Mouse (Mus musculus): ENCODE measurements around the gene Cyp4a29.
"Not testable (repeated sequence)": the region's sequence is repeated elsewhere in the genome, so short reads cannot be mapped to it uniquely, and the experiment has no call there.

Gene Cyp4a29

DNA sequence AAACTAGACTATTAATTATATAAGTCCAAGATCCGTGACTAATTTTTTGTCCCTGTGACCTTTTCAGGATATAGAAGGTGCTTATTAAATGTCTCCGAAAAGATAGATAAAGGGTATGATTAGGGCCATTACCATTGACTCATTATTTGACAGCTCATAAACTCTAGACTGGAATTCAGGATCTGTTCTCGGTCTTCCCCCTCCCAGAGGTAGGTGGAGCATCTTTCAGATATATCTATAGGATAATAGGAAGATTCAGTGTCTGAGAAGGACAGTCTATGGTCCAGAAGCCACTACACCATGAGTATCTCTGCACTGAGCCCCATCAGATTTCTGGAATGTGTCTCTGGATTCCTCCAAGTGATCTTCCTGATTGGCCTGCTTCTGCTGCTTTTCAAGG, at the start of gene Cyp4a29:
Gene Cyp4a29 (plus strand): TSS at position 301 of the 400 bp plus-strand sequence.
- no peak for DNase-seq (ENCODE audit: low spot score)

DNA sequence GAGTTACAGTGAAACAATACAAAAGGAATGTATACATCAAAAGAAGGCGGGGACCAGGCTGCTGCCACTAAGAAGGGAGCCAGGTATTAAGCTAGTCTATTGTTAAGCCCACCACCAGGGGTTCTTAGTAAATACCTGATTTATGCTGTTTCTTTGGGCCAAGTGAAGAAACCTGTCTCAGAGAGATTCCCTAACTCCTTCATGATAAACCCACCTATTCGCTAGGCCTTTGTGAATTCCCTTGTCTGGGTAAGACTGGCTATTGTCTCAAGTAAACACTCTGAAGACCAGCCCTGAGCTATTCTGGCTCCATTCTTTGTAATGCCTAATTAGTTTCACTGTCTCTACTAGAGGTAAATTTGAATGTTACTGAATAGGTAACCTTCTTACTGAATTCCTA, 9.0 kb upstream of the Cyp4a29 start:
- not testable (repeated sequence) for DNase-seq (ENCODE audit: low spot score)

DNA sequence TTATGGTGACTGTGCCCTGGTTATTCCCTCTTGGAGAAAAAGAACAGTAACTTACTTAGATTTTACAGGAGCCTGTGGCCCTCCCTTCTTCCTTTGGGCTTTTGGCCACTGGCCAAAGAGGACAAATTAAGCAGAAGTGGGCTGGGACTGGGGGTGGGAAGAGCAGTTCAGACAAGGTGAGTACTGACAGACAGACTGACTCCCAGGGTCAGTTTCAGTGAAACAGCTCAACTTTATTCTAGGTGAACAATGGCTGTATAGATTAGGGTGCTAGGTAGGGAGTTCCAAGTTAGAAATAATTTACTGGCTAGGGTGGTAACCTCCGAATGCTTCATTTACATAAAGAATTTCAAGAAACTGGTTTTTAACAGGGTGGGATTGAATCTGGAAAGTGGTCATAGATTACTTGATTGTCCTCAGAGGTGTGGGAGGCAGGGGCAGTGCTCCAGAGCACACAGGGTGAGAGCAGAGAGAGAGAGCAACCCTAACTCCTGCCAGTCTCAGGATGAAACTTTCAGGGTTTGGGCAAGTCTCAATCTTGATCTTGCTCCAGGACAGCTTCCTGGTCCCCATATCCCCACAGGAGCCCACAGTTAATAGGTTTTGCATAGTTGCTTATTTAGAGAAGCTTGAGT, 5.3 kb upstream of the Cyp4a29 start:
- DNase-seq (ENCODE audit: low spot score): no peak

DNA sequence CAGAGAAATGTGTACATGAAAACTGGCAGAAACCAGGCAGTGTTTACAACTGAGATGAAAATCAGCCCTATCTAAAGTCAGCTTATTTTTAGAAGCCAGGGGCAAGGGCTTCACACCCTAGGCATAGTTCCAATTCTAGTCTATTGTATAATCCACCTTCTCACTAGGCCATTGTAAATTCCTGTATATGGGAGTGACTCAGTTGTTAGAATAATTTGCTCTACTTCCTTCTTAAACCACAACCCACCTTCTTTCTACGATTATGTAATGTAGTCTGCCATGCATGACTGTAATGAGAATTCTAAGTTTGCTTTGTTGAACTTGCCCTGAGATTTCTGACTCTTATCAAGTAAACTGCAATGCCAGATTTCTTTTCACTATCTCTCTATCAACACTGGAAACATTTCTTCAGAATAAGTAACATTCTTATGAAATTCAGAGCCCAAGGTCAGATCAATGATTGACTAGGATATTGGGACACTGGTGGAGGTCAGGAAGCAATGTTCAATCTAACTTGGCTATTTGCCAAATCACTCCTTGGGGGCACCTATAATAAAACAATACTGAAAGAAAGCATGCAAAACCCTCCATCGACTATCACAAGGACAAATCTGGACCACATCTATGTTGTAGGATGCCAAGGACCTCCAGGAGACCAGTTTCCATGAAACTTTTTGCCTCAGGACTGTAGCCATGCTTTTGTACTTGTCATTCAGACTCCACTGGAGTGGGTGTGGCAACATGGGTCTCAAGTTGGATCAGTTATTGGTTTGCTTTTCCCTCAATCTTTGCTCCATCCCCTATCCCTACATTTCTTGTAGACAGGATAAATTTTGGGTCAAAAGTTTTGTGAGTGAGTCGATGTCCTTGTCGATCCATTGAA, 23.0 kb downstream of the Cyp4a29 start:
- DNase-seq (ENCODE audit: low spot score): not testable (repeated sequence)

DNA sequence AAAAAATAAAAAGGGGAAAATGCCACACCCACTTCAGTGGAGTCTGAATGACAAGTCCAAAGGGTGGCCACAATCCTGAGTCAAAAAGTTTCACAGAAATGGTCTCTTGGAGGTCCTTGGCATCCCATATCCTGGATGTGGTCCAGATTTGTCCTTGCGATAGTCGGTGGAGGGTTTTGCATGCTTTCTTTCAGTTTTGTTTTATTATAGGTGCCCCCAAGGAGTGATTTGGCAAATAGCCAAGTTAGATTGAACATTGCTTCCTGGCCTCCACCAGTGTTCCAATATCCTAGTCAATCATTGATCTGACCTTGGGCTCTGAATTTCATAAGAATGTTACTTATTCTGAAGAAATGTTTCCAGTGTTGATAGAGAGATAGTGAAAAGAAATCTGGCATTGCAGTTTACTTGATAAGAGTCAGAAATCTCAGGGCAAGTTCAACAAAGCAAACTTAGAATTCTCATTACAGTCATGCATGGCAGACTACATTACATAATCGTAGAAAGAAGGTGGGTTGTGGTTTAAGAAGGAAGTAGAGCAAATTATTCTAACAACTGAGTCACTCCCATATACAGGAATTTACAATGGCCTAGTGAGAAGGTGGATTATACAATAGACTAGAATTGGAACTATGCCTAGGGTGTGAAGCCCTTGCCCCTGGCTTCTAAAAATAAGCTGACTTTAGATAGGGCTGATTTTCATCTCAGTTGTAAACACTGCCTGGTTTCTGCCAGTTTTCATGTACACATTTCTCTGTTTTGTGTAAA, 36.5 kb downstream of the Cyp4a29 start:
- DNase-seq (ENCODE audit: low spot score): not testable (repeated sequence)

DNA sequence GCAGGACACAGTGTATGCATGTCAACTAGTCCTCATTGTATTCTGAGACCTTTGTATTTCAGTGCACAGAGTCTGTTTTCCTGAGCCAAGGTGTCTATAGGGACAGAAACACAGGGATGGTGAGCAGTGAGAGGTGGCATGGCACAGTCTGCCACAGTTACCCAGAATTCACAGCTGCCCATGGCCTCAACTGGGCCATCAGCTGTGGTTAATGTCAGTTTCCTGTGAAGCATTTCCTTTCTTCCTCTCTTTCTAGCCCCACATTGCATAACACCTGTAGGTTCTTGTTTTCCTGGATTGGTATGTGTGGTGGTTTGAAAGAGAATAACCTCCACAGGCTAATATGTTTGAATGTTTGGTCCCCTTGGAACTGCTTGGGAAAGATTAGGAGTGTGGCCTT, 38.5 kb downstream of the Cyp4a29 start:
- no peak for DNase-seq (ENCODE audit: low spot score)

DNA sequence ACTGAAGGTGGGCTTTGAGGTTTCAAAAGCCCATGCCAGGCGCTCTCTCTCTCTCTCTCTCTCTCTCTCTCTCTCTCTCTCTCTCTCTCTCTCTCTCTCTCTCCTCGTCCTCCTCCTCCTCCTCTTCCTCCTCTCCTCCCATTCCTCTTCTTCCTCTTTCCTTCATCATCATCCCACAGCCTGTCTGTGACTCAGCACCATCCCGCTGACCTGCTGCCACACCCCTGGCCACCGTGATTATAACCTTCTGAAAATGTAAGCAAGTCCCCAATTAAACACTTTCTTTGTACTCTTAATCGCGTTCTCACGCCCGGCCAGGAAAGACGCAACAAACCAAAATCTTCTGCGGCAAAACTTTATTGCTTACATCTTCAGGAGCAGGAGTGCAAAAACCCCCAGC, 38.9 kb downstream of the Cyp4a29 start:
- DNase-seq (ENCODE audit: low spot score): not testable (repeated sequence)

DNA sequence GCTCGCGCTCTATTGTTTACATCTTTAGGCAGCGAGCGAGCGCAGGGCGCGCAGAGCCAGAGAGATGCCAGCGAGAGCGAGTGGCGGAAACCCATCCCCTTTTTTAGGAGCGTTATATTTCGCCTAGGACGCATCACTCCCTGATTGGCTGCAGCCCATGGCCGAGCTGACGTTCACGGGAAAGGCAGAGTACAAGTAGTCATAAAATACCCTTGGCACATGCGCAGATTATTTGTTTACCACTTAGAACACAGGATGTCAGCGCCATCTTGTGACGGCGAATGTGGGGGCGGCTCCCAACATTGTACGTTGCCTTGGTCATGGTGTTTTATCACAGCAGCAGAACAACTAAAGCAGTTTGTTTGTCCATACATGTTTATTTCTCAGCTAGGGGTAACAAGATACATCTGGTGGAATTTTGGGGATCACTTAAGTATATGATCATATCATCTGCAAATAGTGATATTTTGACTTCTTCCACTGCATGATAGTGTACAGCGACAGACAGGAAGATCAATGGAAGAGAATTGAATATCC, 39.4 kb downstream of the Cyp4a29 start:
- DNase-seq (ENCODE audit: low spot score): not testable (repeated sequence)

DNA sequence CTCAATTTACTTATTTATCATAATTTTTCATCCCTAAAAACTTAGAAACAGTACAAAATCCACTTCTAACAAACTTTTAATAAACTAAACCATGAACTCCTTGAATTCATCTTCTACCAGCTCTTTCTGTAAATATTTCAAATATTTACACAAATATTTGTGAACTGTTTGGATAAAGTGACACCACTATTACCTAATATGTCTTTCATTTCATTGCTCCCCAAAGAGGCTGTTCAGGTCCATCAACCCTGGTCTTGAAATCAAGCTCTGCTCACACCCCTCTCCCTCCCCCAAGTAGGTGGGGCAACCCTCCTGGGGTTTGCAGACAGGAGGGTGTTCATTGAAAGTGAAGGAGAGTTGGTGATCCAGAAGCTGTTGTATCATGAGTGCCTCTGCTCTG, 56.9 kb downstream of the Cyp4a29 start, which contains the start of gene Cyp4a12a:
Gene Cyp4a12a (plus strand): TSS at position 301 of the 400 bp plus-strand sequence.
- DNase-seq (ENCODE audit: low spot score): not testable (repeated sequence)

Data from lung, postnatal 25 days (tissue).